In the genomic region with DNA sequence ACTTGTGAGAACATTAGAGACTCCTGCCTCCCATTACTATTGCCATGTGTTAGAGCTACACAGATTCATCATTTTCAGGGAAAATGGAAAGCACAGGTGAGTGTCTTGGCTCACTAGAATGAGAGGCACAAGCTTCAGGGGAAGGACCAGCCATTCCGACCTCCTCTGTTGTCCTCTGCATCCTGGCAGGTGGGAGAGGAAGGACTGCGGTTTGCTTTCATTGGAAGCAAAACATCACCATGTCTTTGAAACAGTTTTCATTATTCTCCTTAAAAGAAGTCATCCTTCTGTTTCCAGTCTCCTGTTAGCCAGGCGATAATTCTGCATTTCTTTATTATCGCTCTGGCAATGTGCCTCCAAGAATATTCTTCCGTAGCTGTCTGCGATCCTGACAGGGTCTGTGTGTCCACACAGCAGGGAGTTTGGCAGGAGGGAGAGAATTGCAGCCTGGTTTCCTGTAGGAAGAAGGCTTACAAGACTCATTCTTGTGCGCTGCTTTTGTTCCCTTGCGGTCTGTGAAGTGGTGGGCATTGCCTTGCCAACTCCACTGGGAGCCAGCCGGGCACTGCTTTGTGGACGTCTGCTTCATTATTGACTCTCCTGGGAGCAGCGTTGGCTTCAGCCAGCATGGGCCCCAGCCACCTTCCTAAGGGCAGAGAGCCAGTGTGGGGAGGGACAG, we compare ENCODE assay signal across 11 mouse cellular contexts. TPM values are rescaled to one million over a fixed set of nuclear protein-coding genes. Genes with fewer than 3 reads are reported as not detected.
DNase-seq lines count a peak whose midpoint lies in the region; ATAC-seq lines count a peak whose summit lies in the region.
"Had no signal": no experiment of that assay in that cellular context is flagged by ENCODE, and none has a peak within 500 bp of the region (broad histone marks: within the 10 kb centered on the region; RNA-seq: fewer than 3 reads in every experiment).

No protein-coding gene starts in this region.

- H3K4me2 ChIP-seq in midbrain, embryonic 16.5 days (ENCODE audit: low read length), result peak overlapping the region; percentile 17; the same call in 1 of the 2 replicates
- H3K4me2 ChIP-seq in intestine, embryonic 15.5 days (replicated peaks), result no peak overlapping the region
- H3K4me2 ChIP-seq: limb, embryonic 12.5 days had no signal

- no peaks in the 10 kb centered on the region for H3K9me3 ChIP-seq in hindbrain, embryonic 10.5 days
- H3K9me3 ChIP-seq in midbrain, embryonic 16.5 days (replicated peaks; ENCODE audit: control insufficient read depth, low read length, poor library complexity, severe bottlenecking), result no peaks in the 10 kb centered on the region
- no peaks in the 10 kb centered on the region for H3K9me3 ChIP-seq in intestine, embryonic 15.5 days
- H3K9me3 ChIP-seq: limb, embryonic 12.5 days; megakaryocyte, embryonic 14.5 days had no signal

- no peak; the same call in 1 of the 2 replicates for ATAC-seq in midbrain, embryonic 16.5 days
- ATAC-seq in intestine, embryonic 15.5 days, result no peak
- ATAC-seq in activated CD4-positive, CD25-positive, alpha-beta regulatory T cell, adult 4 months, result no peak

- no peak overlapping the region for H3K4me3 ChIP-seq in hindbrain, embryonic 10.5 days
- no peak overlapping the region for H3K4me3 ChIP-seq in midbrain, embryonic 16.5 days (ENCODE audit: low read depth, low read length)
- no peak overlapping the region for H3K4me3 ChIP-seq in intestine, embryonic 15.5 days (replicated peaks)
- H3K4me3 ChIP-seq: limb, embryonic 12.5 days; megakaryocyte, embryonic 14.5 days had no signal

- H3K27ac ChIP-seq in hindbrain, embryonic 10.5 days, result 0 out of 2 replicates have a peak overlapping the region, but pooled peaks have one; percentile 2
- H3K27ac ChIP-seq in midbrain, embryonic 16.5 days (ENCODE audit: low read length), result peak overlapping the region; percentile 65
- H3K27ac ChIP-seq in intestine, embryonic 15.5 days, result no peak overlapping the region
- H3K27ac ChIP-seq: limb, embryonic 12.5 days had no signal

- 56% methylated on average over 11 of the region's 11 CpGs for WGBS in hindbrain, embryonic 10.5 days
- WGBS in midbrain, embryonic 16.5 days, result 26% methylated on average over 11 of the region's 11 CpGs
- 68% methylated on average over 11 of the region's 11 CpGs for WGBS in intestine, embryonic 15.5 days

- H3K36me3 ChIP-seq in hindbrain, embryonic 10.5 days, result peaks cover 23% of the 10 kb centered on the region
- H3K36me3 ChIP-seq in midbrain, embryonic 16.5 days (ENCODE audit: control insufficient read depth, insufficient read depth, low read length), result no peaks in the 10 kb centered on the region
- H3K36me3 ChIP-seq in intestine, embryonic 15.5 days, result no peaks in the 10 kb centered on the region
- H3K36me3 ChIP-seq: limb, embryonic 12.5 days had no signal

- no peaks in the 10 kb centered on the region for H3K27me3 ChIP-seq in hindbrain, embryonic 10.5 days (ENCODE audit: insufficient read depth, poor library complexity, severe bottlenecking)
- no peaks in the 10 kb centered on the region for H3K27me3 ChIP-seq in midbrain, embryonic 16.5 days (ENCODE audit: control insufficient read depth, insufficient read depth, low read depth, low read length)
- no peaks in the 10 kb centered on the region for H3K27me3 ChIP-seq in intestine, embryonic 15.5 days (replicated peaks)
- H3K27me3 ChIP-seq: limb, embryonic 12.5 days had no signal

- H3K4me1 ChIP-seq in hindbrain, embryonic 10.5 days (replicated peaks), result peaks cover 26% of the 10 kb centered on the region
- H3K4me1 ChIP-seq in midbrain, embryonic 16.5 days (ENCODE audit: control insufficient read depth, insufficient read depth, low read length), result peaks cover 36% of the 10 kb centered on the region
- no peaks in the 10 kb centered on the region for H3K4me1 ChIP-seq in intestine, embryonic 15.5 days (replicated peaks)
- H3K4me1 ChIP-seq: megakaryocyte, embryonic 14.5 days had no signal

- H3K9ac ChIP-seq in midbrain, embryonic 16.5 days (ENCODE audit: low read depth, low read length), result peak overlapping the region; percentile 36
- H3K9ac ChIP-seq in intestine, embryonic 15.5 days, result no peak overlapping the region
- H3K9ac ChIP-seq: limb, embryonic 12.5 days had no signal

- DNase-seq in lung, adult 18-20 months, result peak; percentile 22 to 53
- DNase-seq in lung, postnatal 14 days, result no peak
- DNase-seq in cerebellum, adult 8-10 months, result peak; percentile 69
- DNase-seq in hindbrain, embryonic 10.5 days (ENCODE audit: low spot score), result no peak
- no peak for DNase-seq in thymus, postnatal 4 days
- DNase-seq: spleen, adult 18-20 months had no signal

RNA-seq across cellular contexts. Expression of a gene that starts 36.2 kb away (rescaled TPM):
- polyA plus RNA-seq in hindbrain, embryonic 10.5 days (2016; fragmentation: Nextera tagmentation; extraction: Ambion mirVana), result 45.8 and 67.6 TPM in 2 replicates
- polyA plus RNA-seq in midbrain, embryonic 16.5 days (2015; fragmentation: Nextera tagmentation; extraction: Ambion mirVana), result 194 and 211 TPM in 2 replicates
- polyA plus RNA-seq in intestine, embryonic 15.5 days (2015; fragmentation: Nextera tagmentation; extraction: Ambion mirVana), result 6.6 and 8.2 TPM in 2 replicates
- polyA plus RNA-seq in activated CD4-positive, CD25-positive, alpha-beta regulatory T cell, adult 4 months (2017; shearing (Covaris generic)), result 1 to 10 TPM; 1.5 to 2.0 TPM

Comparison
In these comparisons a context has a peak if more than half of its experiments do, and no peak if none do; other contexts are left out.
1. DNase-seq: peak in lung, adult 18-20 months (2 of 2) and cerebellum, adult 8-10 months (single experiment); none in lung, postnatal 14 days (single experiment), hindbrain, embryonic 10.5 days (single experiment) and thymus, postnatal 4 days (single experiment).